Mouse (Mus musculus) ES-E14 (cell line): ENCODE data around the gene Mapk7. TPM values are rescaled to one million over a fixed set of nuclear protein-coding genes. Genes with fewer than 3 reads are reported as not detected.
A peak's percentile ranks its signal among the peaks of the same experiment; 100 is the strongest.

Experiments used
- DNase-seq: peaks from one replicate; pipeline ENCODE4 v3.0.0-alpha.2; 2013; ENCODE audit warnings: low read depth, low spot score
- H3K27ac ChIP-seq: 2 replicates; pipeline ENCODE4 v1.5.1; 2012; ENCODE audit warnings: low read depth, mild to moderate bottlenecking, low read length, moderate library complexity, mixed read lengths; ENCODE audit not compliant: poor library complexity, insufficient read depth, severe bottlenecking
- H3K36me3 ChIP-seq: 2 replicates; pipeline ENCODE4 v1.6.1; 2012; ENCODE audit warnings: mild to moderate bottlenecking, low read length, moderate library complexity, mixed read lengths; ENCODE audit not compliant: control insufficient read depth, poor library complexity, insufficient read depth, severe bottlenecking
- H3K4me1 ChIP-seq, 2 experiments: fragments of 150-350 bp in 1 of 2; sonication (generic) in 1 of 2; 2 replicates each; pipeline ENCODE4 v1.6.1; 2012; ENCODE audit warnings: low read length in 2 of 2, mild to moderate bottlenecking in 1 of 2, mixed read lengths in 1 of 2; ENCODE audit not compliant: control insufficient read depth in 2 of 2, insufficient read depth in 2 of 2, poor library complexity in 1 of 2
- H3K4me3 ChIP-seq, 2 experiments: fragments of 150-350 bp in 1 of 2; sonication (generic) in 1 of 2; 2 replicates each; pipeline ENCODE4 v1.5.1; 2012; ENCODE audit warnings: low read length in 2 of 2, low read depth in 1 of 2, mild to moderate bottlenecking in 1 of 2, mixed read lengths in 1 of 2; ENCODE audit not compliant: insufficient read depth in 1 of 2, poor library complexity in 1 of 2, severe bottlenecking in 1 of 2
- H3K9ac ChIP-seq: 2 replicates; pipeline ENCODE4 v1.6.1; 2012; ENCODE audit warnings: low read depth, mild to moderate bottlenecking, low read length, mixed read lengths; ENCODE audit not compliant: poor library complexity, insufficient read depth, severe bottlenecking
- H3K9me3 ChIP-seq: fragments of 150-350 bp; sonication (generic); 2 replicates; pipeline ENCODE4 v1.6.1; 2012; ENCODE audit warnings: low read depth, mild to moderate bottlenecking, low read length; ENCODE audit not compliant: control insufficient read depth, insufficient read depth
- CHD2 ChIP-seq: IDR thresholded peaks from 2 replicates; pipeline ENCODE4 v1.6.1; 2014; ENCODE audit warnings: mild to moderate bottlenecking, low read depth, low read length, inconsistent platforms
- HCFC1 ChIP-seq: IDR thresholded peaks from 2 replicates; pipeline ENCODE4 v1.6.1; 2012; ENCODE audit warnings: low read length, inconsistent platforms, borderline replicate concordance; ENCODE audit not compliant: insufficient read depth
- MAFK ChIP-seq: IDR thresholded peaks from 2 replicates; pipeline ENCODE4 v1.6.1; 2014; ENCODE audit warnings: mild to moderate bottlenecking, low read depth, low read length, inconsistent platforms; ENCODE audit not compliant: insufficient read depth
- ZC3H11A ChIP-seq: IDR thresholded peaks from 2 replicates; pipeline ENCODE4 v1.6.1; 2012; ENCODE audit warnings: low read depth, mild to moderate bottlenecking, inconsistent platforms, low read length, borderline replicate concordance
- ZNF384 ChIP-seq: IDR thresholded peaks from 2 replicates; pipeline ENCODE4 v1.6.1; 2012; ENCODE audit warnings: low read depth, low read length, inconsistent platforms
- in situ Hi-C, 2 experiments: fragments of 600-800 bp; cut with MboI; formaldehyde crosslinking; loops; one replicate each; pipeline ENCODE4 v1.15.1; 2025; ENCODE audit warnings: low sequenced_read_pairs in 2 of 2, inconsistent platforms in 1 of 2; ENCODE audit not compliant: unreplicated experiment in 2 of 2
- total RNA-seq: library from RNA; depleted of rRNA; stranded (reverse); fragments of 300-350 nt; gene quantifications from 2 replicates; pipeline ENCODE4 v1.2.3, GENCODE M21; 2012

Gene Mapk7
- total RNA-seq, 1 experiment = 25.3 TPM

- H3K4me1 ChIP-seq = peaks cover 0 to 6% of the 10 kb centered on the region in 2 experiments; a peak in 2 of 4 replicates
Observed at GRCm38 (mm10) chr11:61497490-61497889, 3.3 kb upstream of the Mapk7 start.

GRCm38 (mm10) chr11:61495528-61495927 is 1.3 kb upstream of the Mapk7 start:
- no peak for DNase-seq
- in situ Hi-C loops = no loop called here
- TF ChIP-seq HCFC1 (no peak), MAFK (no peak), CHD2 (no peak), ZC3H11A (no peak), ZNF384 (no peak)
- Histone ChIP-seq H3K4me1 (peaks cover 0 to 6% of the 10 kb centered on the region in 2 experiments; a peak in 2 of 4 replicates), H3K27ac (no peak overlapping the region), H3K9ac (no peak overlapping the region), H3K9me3 (no peaks in the 10 kb centered on the region), H3K4me3 (no peak overlapping the region), H3K36me3 (peaks cover 18% of the 10 kb centered on the region)

More at GRCm38 (mm10) chr11:61497490-61497889, 3.3 kb upstream of the Mapk7 start:
- H3K9me3 ChIP-seq = no peaks in the 10 kb centered on the region
- no peak overlapping the region for H3K4me3 ChIP-seq
- no peak for TF ChIP-seq ZC3H11A
- in situ Hi-C loops = no loop called here
- no peak overlapping the region for H3K27ac ChIP-seq
- H3K36me3 ChIP-seq = peaks cover 4% of the 10 kb centered on the region; the same call in 1 of the 2 replicates
- no peak for DNase-seq
- H3K9ac ChIP-seq = no peak overlapping the region

- H3K4me3 ChIP-seq = peak overlapping the region; percentile 81 to 90
- H3K9me3 ChIP-seq = no peaks in the 10 kb centered on the region
- H3K9ac ChIP-seq = peak overlapping the region; percentile 89
- in situ Hi-C loops = no loop called here
- no peak for DNase-seq
- no peak for TF ChIP-seq MAFK
- TF ChIP-seq CHD2 = no peak
- no peak for TF ChIP-seq ZC3H11A
- TF ChIP-seq HCFC1 = no peak
- TF ChIP-seq ZNF384 = no peak
- H3K27ac ChIP-seq = 0 out of 2 replicates have a peak overlapping the region, but pooled peaks have one; percentile 42
- peaks cover 0 to 6% of the 10 kb centered on the region in 2 experiments; a peak in 2 of 4 replicates for H3K4me1 ChIP-seq
- peaks cover 35% of the 10 kb centered on the region for H3K36me3 ChIP-seq
Observed at GRCm38 (mm10) chr11:61493525-61494128, 579 bp downstream of the Mapk7 start.

GRCm38 (mm10) chr11:61492749-61493401 is 1.3 kb downstream of the Mapk7 start:
- in situ Hi-C loops = no loop called here
- Histone ChIP-seq H3K36me3 (peaks cover 40% of the 10 kb centered on the region), H3K9me3 (no peaks in the 10 kb centered on the region), H3K4me3 (peak overlapping the region; percentile 81 to 90), H3K27ac (no peak overlapping the region), H3K4me1 (peaks cover 0 to 6% of the 10 kb centered on the region in 2 experiments; a peak in 3 of 4 replicates), H3K9ac (peak overlapping the region; percentile 89)
- no peak for DNase-seq
- TF ChIP-seq CHD2 (no peak), MAFK (no peak), HCFC1 (no peak), ZC3H11A (no peak), ZNF384 (no peak)
